Mouse (Mus musculus): ENCODE measurements around the gene Hdac4. TPM values are rescaled to one million over a fixed set of nuclear protein-coding genes. Genes with fewer than 3 reads are reported as not detected.

Hdac4 gene
- polyA plus RNA-seq, 1 experiment from 2014 or later, result 20.3 TPM

GRCm38 (mm10) chr1:91913850-91914249 is 281.6 kb downstream of the Hdac4 start:
- Histone ChIP-seq H3K4me3 (ENCODE audit: low read depth, low read length) (no peak overlapping the region), H3K9me3 (ENCODE audit: control insufficient read depth, low read depth, low read length) (no peaks in the 10 kb centered on the region), H3K27ac (ENCODE audit: low read length) (no peak overlapping the region), H3K4me1 (ENCODE audit: control insufficient read depth, insufficient read depth, low read length) (peaks cover 23% of the 10 kb centered on the region), H3K4me2 (replicated peaks; ENCODE audit: low read depth, low read length) (no peak overlapping the region), H3K36me3 (ENCODE audit: control insufficient read depth, insufficient read depth, low read length) (no peaks in the 10 kb centered on the region), H3K9ac (replicated peaks; ENCODE audit: low read depth, low read length) (no peak overlapping the region), H3K27me3 (ENCODE audit: control insufficient read depth, insufficient read depth, low read length) (no peaks in the 10 kb centered on the region)
- no peak for ATAC-seq (ENCODE audit: insufficient number of reproducible peaks, insufficient read depth, low FRiP score, low read depth)
- WGBS, result 52% methylated on average over 6 of the region's 6 CpGs

GRCm38 (mm10) chr1:91912227-91913119 is 283.0 kb downstream of the Hdac4 start:
- H3K4me2 ChIP-seq (replicated peaks; ENCODE audit: low read depth, low read length), result no peak overlapping the region
- H3K27me3 ChIP-seq (ENCODE audit: control insufficient read depth, insufficient read depth, low read length), result no peaks in the 10 kb centered on the region
- H3K36me3 ChIP-seq (ENCODE audit: control insufficient read depth, insufficient read depth, low read length), result no peaks in the 10 kb centered on the region
- peak; percentile 20; the same call in 1 of the 2 replicates for ATAC-seq (ENCODE audit: insufficient number of reproducible peaks, insufficient read depth, low FRiP score, low read depth)
- no peak overlapping the region for H3K9ac ChIP-seq (replicated peaks; ENCODE audit: low read depth, low read length)
- H3K9me3 ChIP-seq (ENCODE audit: control insufficient read depth, low read depth, low read length), result no peaks in the 10 kb centered on the region
- no peak overlapping the region for H3K4me3 ChIP-seq (ENCODE audit: low read depth, low read length)
- peak overlapping the region; percentile 67 for H3K27ac ChIP-seq (ENCODE audit: low read length)
- peaks cover 23% of the 10 kb centered on the region for H3K4me1 ChIP-seq (ENCODE audit: control insufficient read depth, insufficient read depth, low read length)
- 31% methylated on average over 10 of the region's 10 CpGs for WGBS

- no peak overlapping the region for H3K9ac ChIP-seq (replicated peaks; ENCODE audit: low read depth, low read length)
- H3K9me3 ChIP-seq (ENCODE audit: control insufficient read depth, low read depth, low read length), result no peaks in the 10 kb centered on the region
- H3K27ac ChIP-seq (ENCODE audit: low read length), result no peak overlapping the region
- no peak overlapping the region for H3K4me3 ChIP-seq (ENCODE audit: low read depth, low read length)
- no peaks in the 10 kb centered on the region for H3K36me3 ChIP-seq (ENCODE audit: control insufficient read depth, insufficient read depth, low read length)
- WGBS, result 78% methylated on average over 6 of the region's 6 CpGs
- H3K27me3 ChIP-seq (ENCODE audit: control insufficient read depth, insufficient read depth, low read length), result no peaks in the 10 kb centered on the region
- no peak overlapping the region for H3K4me2 ChIP-seq (replicated peaks; ENCODE audit: low read depth, low read length)
- 0 out of 2 replicates have a peak, but pooled peaks cover 3% of the 10 kb centered on the region for H3K4me1 ChIP-seq (ENCODE audit: control insufficient read depth, insufficient read depth, low read length)
- ATAC-seq (ENCODE audit: insufficient number of reproducible peaks, insufficient read depth, low FRiP score, low read depth), result no peak
These were observed 290.2 kb downstream of the Hdac4 start for GRCm38 (mm10) chr1:91905268-91905667.

- no peak overlapping the region for H3K27ac ChIP-seq (ENCODE audit: low read length)
- H3K9ac ChIP-seq (replicated peaks; ENCODE audit: low read depth, low read length), result no peak overlapping the region
- no peaks in the 10 kb centered on the region for H3K27me3 ChIP-seq (ENCODE audit: control insufficient read depth, insufficient read depth, low read length)
- H3K9me3 ChIP-seq (ENCODE audit: control insufficient read depth, low read depth, low read length), result no peaks in the 10 kb centered on the region
- ATAC-seq (ENCODE audit: insufficient number of reproducible peaks, insufficient read depth, low FRiP score, low read depth), result no peak
- H3K4me3 ChIP-seq (ENCODE audit: low read depth, low read length), result no peak overlapping the region
- H3K36me3 ChIP-seq (ENCODE audit: control insufficient read depth, insufficient read depth, low read length), result no peaks in the 10 kb centered on the region
- H3K4me2 ChIP-seq (replicated peaks; ENCODE audit: low read depth, low read length), result no peak overlapping the region
- WGBS, result 55% methylated on average over 8 of the region's 8 CpGs
- H3K4me1 ChIP-seq (ENCODE audit: control insufficient read depth, insufficient read depth, low read length), result 0 out of 2 replicates have a peak, but pooled peaks cover 3% of the 10 kb centered on the region
These were observed 292.1 kb downstream of the Hdac4 start for GRCm38 (mm10) chr1:91903241-91903981.

GRCm38 (mm10) chr1:91897078-91897477 is 298.4 kb downstream of the Hdac4 start:
- no peak for ATAC-seq (ENCODE audit: insufficient number of reproducible peaks, insufficient read depth, low FRiP score, low read depth)
- H3K4me2 ChIP-seq (replicated peaks; ENCODE audit: low read depth, low read length), result no peak overlapping the region
- H3K27ac ChIP-seq (ENCODE audit: low read length), result no peak overlapping the region
- H3K4me1 ChIP-seq (ENCODE audit: control insufficient read depth, insufficient read depth, low read length), result no peaks in the 10 kb centered on the region
- H3K9ac ChIP-seq (replicated peaks; ENCODE audit: low read depth, low read length), result no peak overlapping the region
- no peaks in the 10 kb centered on the region for H3K9me3 ChIP-seq (ENCODE audit: control insufficient read depth, low read depth, low read length)
- H3K4me3 ChIP-seq (ENCODE audit: low read depth, low read length), result no peak overlapping the region
- WGBS, result 87% methylated on average over 2 of the region's 2 CpGs
- H3K27me3 ChIP-seq (ENCODE audit: control insufficient read depth, insufficient read depth, low read length), result no peaks in the 10 kb centered on the region
- no peaks in the 10 kb centered on the region for H3K36me3 ChIP-seq (ENCODE audit: control insufficient read depth, insufficient read depth, low read length)

GRCm38 (mm10) chr1:91894286-91894685 is 301.2 kb downstream of the Hdac4 start:
- no peak overlapping the region for H3K9ac ChIP-seq (replicated peaks; ENCODE audit: low read depth, low read length)
- no peaks in the 10 kb centered on the region for H3K9me3 ChIP-seq (ENCODE audit: control insufficient read depth, low read depth, low read length)
- no peak for ATAC-seq (ENCODE audit: insufficient number of reproducible peaks, insufficient read depth, low FRiP score, low read depth)
- no peaks in the 10 kb centered on the region for H3K27me3 ChIP-seq (ENCODE audit: control insufficient read depth, insufficient read depth, low read length)
- H3K4me1 ChIP-seq (ENCODE audit: control insufficient read depth, insufficient read depth, low read length), result no peaks in the 10 kb centered on the region
- no peaks in the 10 kb centered on the region for H3K36me3 ChIP-seq (ENCODE audit: control insufficient read depth, insufficient read depth, low read length)
- H3K4me3 ChIP-seq (ENCODE audit: low read depth, low read length), result no peak overlapping the region
- H3K27ac ChIP-seq (ENCODE audit: low read length), result no peak overlapping the region
- no peak overlapping the region for H3K4me2 ChIP-seq (replicated peaks; ENCODE audit: low read depth, low read length)
- 91% methylated on average over 5 of the region's 5 CpGs for WGBS

- ATAC-seq (ENCODE audit: insufficient number of reproducible peaks, insufficient read depth, low FRiP score, low read depth), result no peak
- 86% methylated on average over 11 of the region's 11 CpGs for WGBS
These were observed 301.9 kb downstream of the Hdac4 start for GRCm38 (mm10) chr1:91893598-91893997.

GRCm38 (mm10) chr1:91883115-91883514 is 312.4 kb downstream of the Hdac4 start:
- WGBS, result 43% methylated on average over 5 of the region's 5 CpGs
- Histone ChIP-seq H3K4me1 (ENCODE audit: control insufficient read depth, insufficient read depth, low read length) (peaks cover 7% of the 10 kb centered on the region), H3K9ac (replicated peaks; ENCODE audit: low read depth, low read length) (no peak overlapping the region), H3K27ac (ENCODE audit: low read length) (no peak overlapping the region), H3K36me3 (ENCODE audit: control insufficient read depth, insufficient read depth, low read length) (no peaks in the 10 kb centered on the region), H3K4me2 (replicated peaks; ENCODE audit: low read depth, low read length) (no peak overlapping the region), H3K4me3 (ENCODE audit: low read depth, low read length) (no peak overlapping the region), H3K9me3 (ENCODE audit: control insufficient read depth, low read depth, low read length) (no peaks in the 10 kb centered on the region), H3K27me3 (ENCODE audit: control insufficient read depth, insufficient read depth, low read length) (no peaks in the 10 kb centered on the region)
- no peak for ATAC-seq (ENCODE audit: insufficient number of reproducible peaks, insufficient read depth, low FRiP score, low read depth)

More at GRCm38 (mm10) chr1:91893598-91893997, 301.9 kb downstream of the Hdac4 start:
- Histone ChIP-seq H3K27ac (ENCODE audit: low read length) (no peak overlapping the region), H3K4me3 (ENCODE audit: low read depth, low read length) (no peak overlapping the region), H3K4me2 (replicated peaks; ENCODE audit: low read depth, low read length) (no peak overlapping the region), H3K27me3 (ENCODE audit: control insufficient read depth, insufficient read depth, low read length) (no peaks in the 10 kb centered on the region), H3K4me1 (ENCODE audit: control insufficient read depth, insufficient read depth, low read length) (no peaks in the 10 kb centered on the region), H3K9me3 (ENCODE audit: control insufficient read depth, low read depth, low read length) (no peaks in the 10 kb centered on the region), H3K9ac (replicated peaks; ENCODE audit: low read depth, low read length) (no peak overlapping the region), H3K36me3 (ENCODE audit: control insufficient read depth, insufficient read depth, low read length) (no peaks in the 10 kb centered on the region)

Measured in stomach, embryonic 14.5 days (tissue).